Mouse (Mus musculus): ENCODE measurements around the gene Tpx2.

The Tpx2 gene

GRCm38 (mm10) chr2:152917671-152918070, 69.9 kb downstream of the Tpx2 start:
- DNase-seq, result no peak

GRCm38 (mm10) chr2:152922376-152922775, 74.6 kb downstream of the Tpx2 start:
- DNase-seq, result no peak

- DNase-seq, result peak; percentile 64 to 68
Measured at GRCm38 (mm10) chr2:152923621-152924020, 75.9 kb downstream of the Tpx2 start.

- no peak for DNase-seq
Measured at GRCm38 (mm10) chr2:152924128-152924527, 76.4 kb downstream of the Tpx2 start.

- DNase-seq, result no peak
Measured at GRCm38 (mm10) chr2:152924543-152924942, 76.8 kb downstream of the Tpx2 start.

GRCm38 (mm10) chr2:152925189-152925872, 77.6 kb downstream of the Tpx2 start:
- no peak for DNase-seq

- no peak for DNase-seq
Measured at GRCm38 (mm10) chr2:152926896-152927295, 79.1 kb downstream of the Tpx2 start.

GRCm38 (mm10) chr2:152927371-152927770, 79.6 kb downstream of the Tpx2 start:
- no peak for DNase-seq

GRCm38 (mm10) chr2:152928219-152928987, 80.6 kb downstream of the Tpx2 start:
- no peak for DNase-seq

GRCm38 (mm10) chr2:152928988-152929370, 81.2 kb downstream of the Tpx2 start:
- no peak for DNase-seq

- DNase-seq, result no peak
Measured at GRCm38 (mm10) chr2:152930276-152930675, 82.5 kb downstream of the Tpx2 start.

GRCm38 (mm10) chr2:152931456-152932160, 83.8 kb downstream of the Tpx2 start:
- no peak for DNase-seq

GRCm38 (mm10) chr2:152933048-152933447, 85.3 kb downstream of the Tpx2 start, which contains the start of gene Foxs1:
Gene Foxs1, minus strand, starts transcription at chr2:152933208.
- no peak for DNase-seq

- peak; percentile 67 to 70 for DNase-seq
Measured at GRCm38 (mm10) chr2:152933614-152934013, 85.8 kb downstream of the Tpx2 start.

- DNase-seq, result peak; percentile 57 to 69
Measured at GRCm38 (mm10) chr2:152939846-152940245, 92.1 kb downstream of the Tpx2 start.

- no peak for DNase-seq
Measured at GRCm38 (mm10) chr2:152941106-152941505, 93.3 kb downstream of the Tpx2 start.

- DNase-seq, result no peak
Measured at GRCm38 (mm10) chr2:152941776-152942175, 94.0 kb downstream of the Tpx2 start.

- DNase-seq, result no peak
Measured at GRCm38 (mm10) chr2:152942898-152943515, 95.2 kb downstream of the Tpx2 start.

- no peak for DNase-seq
Measured at GRCm38 (mm10) chr2:152943568-152943967, 95.8 kb downstream of the Tpx2 start.

GRCm38 (mm10) chr2:152944013-152944412, 96.2 kb downstream of the Tpx2 start:
- no peak for DNase-seq

Data from cerebellum, adult 18-20 months (tissue).